Mouse (Mus musculus) lung, embryonic 16.5 days (tissue): ENCODE data around the gene Psmd11. TPM values are rescaled to one million over a fixed set of nuclear protein-coding genes. Genes with fewer than 3 reads are reported as not detected.

Source experiments
- ATAC-seq: fragments of 200-750 bp; cut with Nextera tagmentation; 2 replicates; pipeline ENCODE4 v1.8.0; 2017; ENCODE audit warnings: low read depth, mild to moderate bottlenecking, moderate library complexity
- H3K27ac ChIP-seq: fragments of 300-500 bp; sonication (generic); 2 replicates; pipeline ENCODE4 v1.5.1; 2014; ENCODE audit warnings: mild to moderate bottlenecking, control low read depth, low read length
- H3K27me3 ChIP-seq: fragments of 300-500 bp; sonication (generic); 2 replicates; pipeline ENCODE4 v1.6.1; 2014; ENCODE audit warnings: low read depth, low read length, mixed read lengths; ENCODE audit not compliant: control insufficient read depth, insufficient read depth
- H3K36me3 ChIP-seq: fragments of 300-500 bp; sonication (generic); 2 replicates; pipeline ENCODE4 v1.6.1; 2014; ENCODE audit warnings: low read length; ENCODE audit not compliant: control insufficient read depth, insufficient read depth
- H3K4me1 ChIP-seq: fragments of 300-500 bp; sonication (generic); replicated peaks from 2 replicates; pipeline ENCODE4 v1.6.1; 2014; ENCODE audit warnings: low read length, mixed read lengths; ENCODE audit not compliant: control insufficient read depth, insufficient read depth
- H3K4me2 ChIP-seq: fragments of 300-500 bp; sonication (generic); 2 replicates; pipeline ENCODE4 v1.6.1; 2014; ENCODE audit warnings: low read depth, low read length, control low read depth
- H3K4me3 ChIP-seq: fragments of 300-500 bp; sonication (generic); 2 replicates; pipeline ENCODE4 v1.5.1; 2014; ENCODE audit warnings: mild to moderate bottlenecking, low read length, control low read depth
- H3K9ac ChIP-seq: fragments of 300-500 bp; sonication (generic); 2 replicates; pipeline ENCODE4 v1.6.1; 2014; ENCODE audit warnings: low read length, control low read depth
- H3K9me3 ChIP-seq: fragments of 300-500 bp; sonication (generic); 2 replicates; pipeline ENCODE4 v1.6.1; 2016; ENCODE audit warnings: low read length; ENCODE audit not compliant: control insufficient read depth
- WGBS: fragments of 180-500 bp; shearing (Covaris S2); extraction: QIAGEN DNeasy Blood & Tissue Kit; methylation state at CpG from one replicate; pipeline ENCODE4 v1.1.7; 2014; 5-methylcytosine and 5-hydroxymethylcytosine counted together
- polyA plus RNA-seq: library from polyadenylated mRNA; unstranded; fragments of >200 nt; fragmentation: Nextera tagmentation; extraction: Ambion mirVana; gene quantifications from 2 replicates; pipeline ENCODE4 v1.2.1, GENCODE M21; 2015

Gene Psmd11
- polyA plus RNA-seq, 1 experiment from 2014 or later, result 300 TPM

DNA sequence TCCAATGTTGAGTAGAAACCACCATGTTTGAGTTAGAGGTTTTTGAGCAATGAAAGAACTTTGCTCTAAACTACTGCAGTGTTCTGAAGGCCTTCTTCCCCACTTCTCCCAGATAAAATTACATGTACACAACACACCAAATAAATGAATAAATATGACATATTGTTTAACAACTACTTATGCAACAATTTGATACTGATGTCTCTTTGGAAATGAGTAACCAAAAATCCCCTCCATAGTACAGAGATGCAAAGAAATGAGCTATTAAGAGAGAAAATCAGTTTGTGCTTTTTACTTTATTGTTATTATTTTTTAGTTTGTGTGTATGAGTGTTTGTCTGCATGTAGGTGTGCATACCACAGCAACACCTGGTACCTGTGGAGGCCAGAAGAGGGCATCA is 78.1 kb downstream of the Psmd11 start:
- H3K9ac ChIP-seq, result no peak overlapping the region
- H3K4me1 ChIP-seq, result peaks cover 8% of the 10 kb centered on the region
- H3K27me3 ChIP-seq, result no peaks in the 10 kb centered on the region
- no peaks in the 10 kb centered on the region for H3K36me3 ChIP-seq
- ATAC-seq, result no peak
- H3K9me3 ChIP-seq, result no peaks in the 10 kb centered on the region
- H3K4me3 ChIP-seq, result no peak overlapping the region
- H3K4me2 ChIP-seq, result no peak overlapping the region
- no peak overlapping the region for H3K27ac ChIP-seq

GRCm38 (mm10) chr11:80507791-80508190 is 79.4 kb downstream of the Psmd11 start:
- ATAC-seq, result no peak
- no peak overlapping the region for H3K4me3 ChIP-seq
- no peaks in the 10 kb centered on the region for H3K36me3 ChIP-seq
- H3K9ac ChIP-seq, result no peak overlapping the region
- H3K4me1 ChIP-seq, result peaks cover 8% of the 10 kb centered on the region
- H3K9me3 ChIP-seq, result no peaks in the 10 kb centered on the region
- H3K4me2 ChIP-seq, result no peak overlapping the region
- no peaks in the 10 kb centered on the region for H3K27me3 ChIP-seq
- no peak overlapping the region for H3K27ac ChIP-seq
- 83% methylated on average over 6 of the region's 6 CpGs for WGBS

DNA sequence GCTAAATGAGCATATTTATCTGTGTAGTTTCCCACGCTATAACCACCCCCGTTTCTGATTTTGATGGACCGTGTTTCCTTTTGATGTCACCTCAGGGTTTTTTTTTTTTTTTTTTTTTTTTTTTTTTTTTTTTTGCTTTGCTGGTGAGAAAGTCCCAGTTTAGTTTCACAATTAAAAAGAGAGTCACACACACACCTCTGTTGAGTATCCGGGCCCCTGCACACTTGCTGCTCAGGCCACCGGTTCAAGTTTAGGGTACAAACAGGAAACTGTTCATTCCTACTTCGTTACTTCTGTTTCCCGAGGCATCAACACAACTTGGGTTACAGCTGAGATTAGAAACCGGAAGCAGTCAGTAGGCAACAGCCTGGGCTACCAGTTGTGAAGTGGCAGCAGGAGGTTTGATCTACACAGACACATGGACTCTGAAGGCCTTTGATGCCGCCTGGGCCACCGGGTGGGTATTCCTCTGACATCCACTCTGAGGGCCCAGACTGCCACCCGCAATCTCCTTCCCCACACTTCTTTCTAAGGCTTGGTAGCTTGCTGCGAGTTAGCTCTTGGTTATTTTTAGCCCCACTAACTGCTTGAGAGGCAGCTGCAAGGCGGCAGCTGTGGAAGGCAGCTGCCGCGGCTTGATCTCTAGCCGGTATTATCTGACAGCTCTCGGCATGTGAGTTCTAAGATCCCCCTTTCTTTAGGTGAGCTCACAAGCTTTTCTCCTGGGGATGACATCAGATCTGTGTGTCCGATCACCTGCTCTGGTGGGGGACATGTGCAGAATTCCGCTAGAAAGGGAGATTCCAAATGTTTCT is 80.2 kb downstream of the Psmd11 start:
- no peaks in the 10 kb centered on the region for H3K9me3 ChIP-seq
- no peaks in the 10 kb centered on the region for H3K27me3 ChIP-seq
- no peak overlapping the region for H3K4me3 ChIP-seq
- 0 out of 2 replicates have a peak overlapping the region, but pooled peaks have one; percentile 9 for H3K27ac ChIP-seq
- no peak overlapping the region for H3K9ac ChIP-seq
- H3K4me1 ChIP-seq, result peaks cover 8% of the 10 kb centered on the region
- no peak overlapping the region for H3K4me2 ChIP-seq
- 32% methylated on average over 19 of the region's 19 CpGs for WGBS
- ATAC-seq, result peak; percentile 42; the same call in 1 of the 2 replicates
- H3K36me3 ChIP-seq, result no peaks in the 10 kb centered on the region

DNA sequence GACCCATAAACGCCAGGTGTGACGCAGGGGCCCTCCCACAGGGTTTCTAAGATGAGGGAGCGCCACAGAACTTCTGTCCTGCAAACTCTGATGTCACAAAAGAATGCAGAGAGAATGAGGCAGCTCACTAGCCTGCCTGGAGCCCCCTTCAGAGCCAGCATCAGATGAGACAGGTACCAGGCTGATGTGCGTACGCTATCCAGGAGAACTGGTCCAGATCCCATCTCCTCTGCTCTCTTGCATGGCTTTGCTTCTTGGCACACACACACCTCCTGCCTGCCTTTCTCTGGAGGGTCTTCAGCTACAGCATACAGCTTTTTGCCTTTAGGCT is 80.7 kb downstream of the Psmd11 start:
- no peaks in the 10 kb centered on the region for H3K36me3 ChIP-seq
- H3K27ac ChIP-seq, result no peak overlapping the region
- no peak overlapping the region for H3K4me2 ChIP-seq
- no peak overlapping the region for H3K9ac ChIP-seq
- H3K4me1 ChIP-seq, result peaks cover 8% of the 10 kb centered on the region
- H3K9me3 ChIP-seq, result no peaks in the 10 kb centered on the region
- no peak for ATAC-seq
- no peaks in the 10 kb centered on the region for H3K27me3 ChIP-seq
- WGBS, result 66% methylated on average over 5 of the region's 5 CpGs
- H3K4me3 ChIP-seq, result no peak overlapping the region

GRCm38 (mm10) chr11:80510124-80510523 is 81.7 kb downstream of the Psmd11 start:
- no peak overlapping the region for H3K4me3 ChIP-seq
- H3K9me3 ChIP-seq, result no peaks in the 10 kb centered on the region
- WGBS, result 69% methylated on average over 10 of the region's 10 CpGs
- H3K27me3 ChIP-seq, result no peaks in the 10 kb centered on the region
- no peak overlapping the region for H3K4me2 ChIP-seq
- ATAC-seq, result no peak
- H3K4me1 ChIP-seq, result peaks cover 8% of the 10 kb centered on the region
- no peak overlapping the region for H3K9ac ChIP-seq
- no peak overlapping the region for H3K27ac ChIP-seq
- H3K36me3 ChIP-seq, result no peaks in the 10 kb centered on the region

DNA sequence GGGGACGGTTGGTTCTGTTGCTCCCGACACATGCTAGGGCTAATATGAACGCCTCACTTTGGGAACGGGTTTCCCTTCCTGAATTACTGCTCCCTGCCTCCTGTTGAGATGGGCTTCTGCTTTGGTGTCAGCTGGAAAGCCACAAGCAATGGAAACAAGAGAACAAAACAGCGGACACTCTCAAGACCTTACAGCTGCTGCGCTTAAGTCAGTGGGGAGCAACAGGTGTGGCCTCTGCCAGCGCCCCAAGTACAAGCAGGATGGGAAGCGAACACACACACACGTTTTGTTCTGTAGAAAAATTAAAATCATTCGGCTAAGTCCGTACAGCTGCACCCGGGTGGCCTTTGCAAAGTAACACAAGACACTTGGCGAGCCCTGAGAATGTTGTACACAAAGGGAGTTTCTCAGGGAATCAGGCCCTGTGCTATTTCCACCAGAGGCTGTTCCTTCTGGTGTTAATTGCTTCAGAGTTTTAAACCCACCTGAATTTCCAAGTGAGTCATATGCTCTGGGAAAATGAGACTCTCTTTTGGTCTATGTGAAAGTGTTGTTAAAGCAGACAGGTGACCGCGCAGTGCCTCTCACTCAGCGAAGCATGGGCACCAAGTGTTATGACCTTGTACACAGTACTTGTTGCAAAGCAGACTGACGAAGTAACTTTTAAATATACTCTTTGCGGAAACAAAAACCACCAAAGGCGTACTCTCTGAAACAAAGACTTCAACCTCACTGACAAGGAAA is 84.1 kb downstream of the Psmd11 start:
- H3K9ac ChIP-seq, result no peak overlapping the region
- no peak for ATAC-seq

DNA sequence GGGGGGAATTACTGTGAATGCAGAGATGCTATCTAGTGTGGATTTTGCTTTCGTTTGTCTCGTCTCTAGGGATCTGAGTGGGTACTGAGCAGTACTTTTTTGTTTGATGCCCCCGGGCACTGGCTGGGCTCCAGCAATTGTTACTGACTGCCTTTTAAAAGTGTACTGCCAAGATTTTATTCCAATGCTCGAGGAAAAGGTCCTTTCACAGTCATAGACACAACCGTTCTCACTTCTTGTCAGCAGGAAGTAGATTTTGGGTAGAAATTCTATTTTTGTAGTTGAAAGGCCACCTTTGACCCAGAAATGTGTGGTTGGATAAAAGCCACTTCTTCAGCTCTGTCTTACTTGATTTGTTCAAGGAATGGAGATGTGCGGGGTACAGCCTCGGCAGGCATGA is 85.4 kb downstream of the Psmd11 start:
- H3K4me3 ChIP-seq, result no peak overlapping the region
- H3K4me2 ChIP-seq, result no peak overlapping the region
- no peak overlapping the region for H3K9ac ChIP-seq
- no peaks in the 10 kb centered on the region for H3K36me3 ChIP-seq
- no peaks in the 10 kb centered on the region for H3K27me3 ChIP-seq
- peaks cover 5% of the 10 kb centered on the region for H3K4me1 ChIP-seq
- 39% methylated on average over 7 of the region's 7 CpGs for WGBS
- no peaks in the 10 kb centered on the region for H3K9me3 ChIP-seq
- no peak overlapping the region for H3K27ac ChIP-seq
- ATAC-seq, result no peak

More for the DNA sequence above, 84.1 kb downstream of the Psmd11 start:
- Histone ChIP-seq H3K4me3 (no peak overlapping the region), H3K9me3 (no peaks in the 10 kb centered on the region), H3K36me3 (no peaks in the 10 kb centered on the region), H3K4me2 (no peak overlapping the region), H3K4me1 (peaks cover 8% of the 10 kb centered on the region), H3K27me3 (no peaks in the 10 kb centered on the region), H3K27ac (no peak overlapping the region)
- 79% methylated on average over 19 of the region's 19 CpGs for WGBS

GRCm38 (mm10) chr11:80515346-80515745 is 86.9 kb downstream of the Psmd11 start:
- H3K27ac ChIP-seq, result no peak overlapping the region
- no peaks in the 10 kb centered on the region for H3K4me1 ChIP-seq
- 47% methylated on average over 1 of the region's 1 CpGs for WGBS
- H3K36me3 ChIP-seq, result no peaks in the 10 kb centered on the region
- H3K4me2 ChIP-seq, result no peak overlapping the region
- no peaks in the 10 kb centered on the region for H3K9me3 ChIP-seq
- no peak overlapping the region for H3K9ac ChIP-seq
- no peak overlapping the region for H3K4me3 ChIP-seq
- no peaks in the 10 kb centered on the region for H3K27me3 ChIP-seq
- no peak for ATAC-seq

- ATAC-seq, result no peak
- H3K27me3 ChIP-seq, result no peaks in the 10 kb centered on the region
- 77% methylated on average over 8 of the region's 8 CpGs for WGBS
- H3K36me3 ChIP-seq, result no peaks in the 10 kb centered on the region
- H3K9ac ChIP-seq, result no peak overlapping the region
- H3K4me1 ChIP-seq, result no peaks in the 10 kb centered on the region
- H3K9me3 ChIP-seq, result no peaks in the 10 kb centered on the region
- H3K4me3 ChIP-seq, result no peak overlapping the region
- no peak overlapping the region for H3K27ac ChIP-seq
- H3K4me2 ChIP-seq, result no peak overlapping the region
These were observed 87.5 kb downstream of the Psmd11 start for GRCm38 (mm10) chr11:80515895-80516294.
